Mouse (Mus musculus) liver, embryonic 14.5 days (tissue): ENCODE results near the gene Mcm2.
A peak's percentile ranks its signal among the peaks of the same experiment; 100 is the strongest.

Source experiments
- CTCF ChIP-seq: IDR thresholded peaks from 2 replicates; pipeline ENCODE4 v1.5.1; 2016; ENCODE audit warnings: antibody characterized with exemption, low read depth, control low read depth
- EP300 ChIP-seq: IDR thresholded peaks from 2 replicates; pipeline ENCODE4 v1.6.1; 2016; ENCODE audit warnings: antibody characterized with exemption, low read depth

- TF ChIP-seq EP300 (peak; percentile 99), CTCF (no peak)
Observed at GRCm38 (mm10) chr6:88915510-88915909, 16.9 kb upstream of the Mcm2 start.
